Mouse (Mus musculus) olfactory bulb, adult 2 months (tissue): Measurements from ENCODE around the gene 4933402D24Rik. TPM values are rescaled to one million over a fixed set of nuclear protein-coding genes. Genes with fewer than 3 reads are reported as not detected.

ENCODE experiments used
- H3K27ac ChIP-seq: fragments of 200-500 bp; 2 replicates; pipeline ENCODE4 v1.5.1; 2012; ENCODE audit warnings: low read depth, low read length; ENCODE audit not compliant: insufficient read depth
- H3K4me1 ChIP-seq: fragments of 200-500 bp; 2 replicates; pipeline ENCODE4 v1.6.1; 2012; ENCODE audit warnings: low read length; ENCODE audit not compliant: control insufficient read depth, insufficient read depth
- H3K4me3 ChIP-seq: fragments of 200-500 bp; 2 replicates; pipeline ENCODE4 v1.5.1; 2012; ENCODE audit warnings: mild to moderate bottlenecking, low read depth, low read length, moderate library complexity; ENCODE audit not compliant: insufficient read depth
- CTCF ChIP-seq: fragments of 200-500 bp; IDR thresholded peaks from 2 replicates; pipeline ENCODE4 v1.5.1; 2012; ENCODE audit warnings: low read depth, mild to moderate bottlenecking, low read length, moderate library complexity; ENCODE audit not compliant: insufficient read depth
- POLR2A ChIP-seq: fragments of 200-500 bp; IDR thresholded peaks from 2 replicates; pipeline ENCODE4 v1.6.1; 2012; ENCODE audit warnings: mild to moderate bottlenecking, low read depth, low read length, moderate library complexity; ENCODE audit not compliant: insufficient read depth
- WGBS: fragments of 180-500 bp; shearing (Covaris S2); methylation state at CpG from one replicate; pipeline ENCODE4 v1.1.7; 2018; 5-methylcytosine and 5-hydroxymethylcytosine counted together
- polyA plus RNA-seq: library from polyadenylated mRNA; stranded (reverse); fragments of >200 nt; gene quantifications from 2 replicates; pipeline ENCODE4 v1.2.4, GENCODE M21; 2012; ENCODE audit warnings: low replicate concordance; ENCODE audit not compliant: missing spikeins, insufficient read depth, insufficient read length

Gene 4933402D24Rik
- polyA plus RNA-seq, 1 experiment: not detected

GRCm38 (mm10) chr1:63763881-63764386 is 5.1 kb downstream of the 4933402D24Rik start:
- 35% methylated on average over 7 of the region's 7 CpGs for WGBS
- TF ChIP-seq CTCF (no peak), POLR2A (no peak)
- H3K4me3 ChIP-seq: no peak overlapping the region
- H3K27ac ChIP-seq: no peak overlapping the region
- 0 out of 2 replicates have a peak, but pooled peaks cover 2% of the 10 kb centered on the region for H3K4me1 ChIP-seq

DNA sequence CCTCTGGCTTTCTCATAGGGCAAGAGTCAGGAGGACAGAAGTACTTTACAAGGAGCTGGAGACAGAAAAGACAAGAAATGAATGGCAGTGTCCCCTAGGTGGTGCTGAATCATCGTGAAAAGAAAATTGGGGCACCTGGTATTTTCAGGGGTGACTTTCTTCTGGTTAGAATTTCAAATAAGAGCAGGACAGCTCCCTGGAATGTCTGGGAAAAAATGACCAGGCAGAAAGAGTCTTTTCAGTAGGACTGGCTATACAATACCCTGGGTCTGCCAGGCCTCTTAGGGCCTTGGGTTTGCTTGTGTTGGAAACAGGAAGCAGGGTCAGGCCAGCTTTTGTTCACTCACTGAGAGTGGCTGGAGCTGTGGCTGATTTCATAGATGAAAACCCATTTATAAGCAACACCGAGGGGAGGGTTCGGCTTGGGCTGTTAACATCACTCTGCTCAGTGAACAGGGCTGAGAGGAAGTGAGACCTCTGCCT is 5.8 kb downstream of the 4933402D24Rik start:
- 21% methylated on average over 3 of the region's 3 CpGs for WGBS
- no peak overlapping the region for H3K27ac ChIP-seq
- no peak overlapping the region for H3K4me3 ChIP-seq
- H3K4me1 ChIP-seq: 0 out of 2 replicates have a peak, but pooled peaks cover 2% of the 10 kb centered on the region
- TF ChIP-seq CTCF (no peak), POLR2A (no peak)

- no peak overlapping the region for H3K4me3 ChIP-seq
- no peak overlapping the region for H3K27ac ChIP-seq
- WGBS: 61% methylated on average over 2 of the region's 2 CpGs
- no peaks in the 10 kb centered on the region for H3K4me1 ChIP-seq
- TF ChIP-seq CTCF (no peak), POLR2A (no peak)
Measured at GRCm38 (mm10) chr1:63756005-63756404, 13.1 kb downstream of the 4933402D24Rik start.

DNA sequence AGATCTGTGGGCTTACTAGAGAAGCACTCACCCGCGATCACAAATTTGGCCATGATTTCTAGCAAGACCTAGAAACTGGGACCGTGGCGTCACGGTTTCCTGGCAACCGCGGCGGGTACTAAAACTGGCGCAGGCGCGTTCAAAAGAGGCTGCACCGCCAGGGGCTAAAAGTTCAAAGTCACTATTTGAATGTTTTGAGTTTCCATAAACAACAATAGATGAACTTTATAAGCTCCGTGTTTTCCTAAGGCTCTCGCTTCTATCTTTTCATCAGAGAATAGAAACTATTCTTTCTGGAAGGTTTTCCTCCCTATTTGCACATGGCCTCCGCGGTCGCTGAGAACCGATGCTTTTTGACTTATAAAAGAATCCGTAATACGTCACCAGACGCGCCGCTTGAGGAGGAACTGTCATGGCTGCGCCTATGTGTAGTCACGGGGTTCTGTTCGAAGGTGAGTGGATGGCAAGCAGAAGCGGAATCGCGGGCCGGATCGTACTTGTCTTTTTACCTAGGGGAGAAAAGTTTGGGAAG is 38.8 kb downstream of the 4933402D24Rik start, which contains the start of the genes Mdh1b and Fastkd2:
Mdh1b (minus strand) TSS at position 79 of the 532 bp plus-strand sequence.
Fastkd2 (plus strand) TSS at position 375 of the 532 bp plus-strand sequence.
- Histone ChIP-seq H3K4me1 (no peaks in the 10 kb centered on the region), H3K4me3 (peak within 1 kb of the TSS; percentile 68), H3K27ac (no peak within 1 kb of the TSS)
- TF ChIP-seq CTCF (no peak), POLR2A (0 out of 2 replicates have a peak, but pooled peaks have one; percentile 15)
- under 1% methylated on average over 31 of the region's 31 CpGs for WGBS

DNA sequence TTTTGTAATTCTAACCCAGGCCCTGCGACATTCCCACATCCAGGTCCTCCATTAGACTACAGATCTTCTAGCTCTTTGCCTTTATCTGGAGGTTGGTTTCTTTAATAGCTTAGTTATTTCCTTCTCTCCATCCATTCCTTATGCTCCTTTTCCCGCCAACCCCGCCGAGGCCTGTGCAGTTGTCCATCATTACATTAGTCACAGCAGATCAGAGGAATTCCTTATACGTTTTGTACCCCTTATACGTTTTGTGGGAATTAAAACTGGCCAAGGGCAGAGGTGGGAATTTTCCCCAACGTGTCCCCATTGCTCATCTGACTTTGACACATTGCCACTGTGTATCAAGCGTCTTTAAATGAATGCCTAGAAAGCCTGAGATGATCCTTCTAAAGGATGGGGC is 39.3 kb downstream of the 4933402D24Rik start:
- H3K4me1 ChIP-seq: no peaks in the 10 kb centered on the region
- TF ChIP-seq POLR2A (no peak), CTCF (no peak)
- H3K4me3 ChIP-seq: peak overlapping the region; percentile 68
- WGBS: 46% methylated on average over 8 of the region's 8 CpGs
- no peak overlapping the region for H3K27ac ChIP-seq

GRCm38 (mm10) chr1:63720161-63720560 is 48.9 kb downstream of the 4933402D24Rik start:
- no peak for TF ChIP-seq POLR2A
- TF ChIP-seq CTCF: no peak
- 77% methylated on average over 7 of the region's 7 CpGs for WGBS
- no peaks in the 10 kb centered on the region for H3K4me1 ChIP-seq
- H3K4me3 ChIP-seq: no peak overlapping the region
- H3K27ac ChIP-seq: no peak overlapping the region

GRCm38 (mm10) chr1:63708876-63709275 is 60.2 kb downstream of the 4933402D24Rik start:
- 80% methylated on average over 3 of the region's 3 CpGs for WGBS
- H3K4me1 ChIP-seq: no peaks in the 10 kb centered on the region
- TF ChIP-seq CTCF (no peak), POLR2A (no peak)

DNA sequence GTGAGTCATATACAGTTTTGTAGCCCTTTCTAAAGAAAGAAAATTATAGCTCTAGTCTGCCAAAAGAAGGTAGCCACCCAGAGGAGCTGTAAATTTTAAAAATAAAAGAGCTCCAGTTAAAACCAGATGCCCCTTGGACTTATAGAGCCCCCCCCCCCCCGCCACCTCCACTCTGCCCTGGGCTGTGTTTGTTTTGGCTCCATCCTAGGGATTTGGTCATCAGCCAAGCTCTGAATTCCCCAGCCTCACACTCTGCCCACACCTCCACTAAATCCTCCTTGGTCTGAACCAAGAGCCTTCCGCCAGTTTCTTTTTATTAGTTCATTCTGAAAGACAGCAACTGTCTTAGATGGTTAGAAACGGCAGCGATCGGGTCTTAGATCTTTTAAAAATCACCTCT is 63.3 kb downstream of the 4933402D24Rik start:
- TF ChIP-seq POLR2A (no peak), CTCF (no peak)
- H3K4me3 ChIP-seq: no peak overlapping the region
- H3K4me1 ChIP-seq: no peaks in the 10 kb centered on the region
- no peak overlapping the region for H3K27ac ChIP-seq
- WGBS: 24% methylated on average over 5 of the region's 5 CpGs

More at GRCm38 (mm10) chr1:63708876-63709275, 60.2 kb downstream of the 4933402D24Rik start:
- no peak overlapping the region for H3K27ac ChIP-seq
- H3K4me3 ChIP-seq: no peak overlapping the region

Other genes with a start within 250 kb of the 4933402D24Rik start
- gene Gm39653, start 153.3 kb downstream of the 4933402D24Rik start, polyA plus RNA-seq: not detected in 2 replicates
- gene Dytn, start 82.3 kb downstream of the 4933402D24Rik start, polyA plus RNA-seq: not detected in 2 replicates
- gene Mdh1b, start 38.9 kb downstream of the 4933402D24Rik start, polyA plus RNA-seq: not detected in 2 replicates
- not detected in 2 replicates for gene Fastkd2, start 38.7 kb downstream of the 4933402D24Rik start, polyA plus RNA-seq